8 mouse cellular contexts compared by ENCODE assay signal in the genomic region with DNA sequence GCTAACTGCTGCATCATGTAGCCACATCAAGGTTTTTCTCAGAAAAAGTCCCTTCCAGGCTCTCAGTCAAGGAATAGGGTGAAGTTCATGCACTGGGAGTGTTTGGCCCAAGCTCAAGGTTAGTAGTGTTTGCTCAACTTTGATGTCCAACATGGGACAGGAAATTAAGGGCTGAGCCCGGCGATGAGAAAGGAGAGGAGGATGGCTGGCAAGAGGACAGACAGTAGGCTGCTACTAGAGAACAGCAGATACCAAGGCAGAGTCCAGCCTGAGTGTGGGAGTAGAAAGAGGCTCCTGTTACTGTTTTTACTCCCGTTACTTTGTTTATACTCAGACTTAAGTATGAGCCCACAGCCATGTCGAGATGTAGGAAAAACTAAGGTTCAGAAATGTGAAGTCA. TPM values are rescaled to one million over a fixed set of nuclear protein-coding genes. Genes with fewer than 3 reads are reported as not detected.
A peak's percentile ranks its signal among the peaks of the same experiment; 100 is the strongest.
DNase-seq lines count a peak whose midpoint lies in the region; ATAC-seq and TF ChIP-seq lines count a peak whose summit lies in the region.

No protein-coding gene starts in this region.

- H3K4me2 ChIP-seq in CH12.LX (ENCODE audit: insufficient read depth, low read depth, poor library complexity, severe bottlenecking) = peak overlapping the region; percentile 78
- peak overlapping the region; percentile 72 for H3K4me2 ChIP-seq in embryonic facial prominence, embryonic 14.5 days (ENCODE audit: low read depth, low read length)
- H3K4me2 ChIP-seq in hindbrain, postnatal 0 days (ENCODE audit: low read depth, low read length) = peak overlapping the region; percentile 68
- peak overlapping the region; percentile 88 for H3K4me2 ChIP-seq in liver, embryonic 11.5 days
- H3K4me2 ChIP-seq in neural tube, embryonic 15.5 days = peak overlapping the region; percentile 68

- no peaks in the 10 kb centered on the region for H3K9me3 ChIP-seq in CH12.LX (replicated peaks; ENCODE audit: low read length)
- no peaks in the 10 kb centered on the region for H3K9me3 ChIP-seq in embryonic facial prominence, embryonic 14.5 days (ENCODE audit: control insufficient read depth, low read length)
- H3K9me3 ChIP-seq in hindbrain, postnatal 0 days (ENCODE audit: low read length) = no peaks in the 10 kb centered on the region
- no peaks in the 10 kb centered on the region for H3K9me3 ChIP-seq in liver, embryonic 11.5 days (ENCODE audit: control insufficient read depth, low read length)
- no peaks in the 10 kb centered on the region for H3K9me3 ChIP-seq in neural tube, embryonic 15.5 days (replicated peaks)

- H3K27me3 ChIP-seq in CH12.LX (replicated peaks) = no peaks in the 10 kb centered on the region
- H3K27me3 ChIP-seq in embryonic facial prominence, embryonic 14.5 days (replicated peaks; ENCODE audit: control insufficient read depth, insufficient read depth, low read length) = no peaks in the 10 kb centered on the region
- H3K27me3 ChIP-seq in hindbrain, postnatal 0 days (ENCODE audit: insufficient read depth, low read length) = no peaks in the 10 kb centered on the region
- H3K27me3 ChIP-seq in liver, embryonic 11.5 days (replicated peaks; ENCODE audit: control insufficient read depth, insufficient read depth, low read length) = no peaks in the 10 kb centered on the region
- H3K27me3 ChIP-seq in neural tube, embryonic 15.5 days (replicated peaks) = no peaks in the 10 kb centered on the region

- no peak for ATAC-seq in cerebellum, adult (ENCODE audit: insufficient number of reproducible peaks, low FRiP score, low TSS enrichment)
- no peak for ATAC-seq in embryonic facial prominence, embryonic 14.5 days (ENCODE audit: low read depth)
- no peak for ATAC-seq in hindbrain, postnatal 0 days
- ATAC-seq in liver, embryonic 11.5 days (replicated peaks; ENCODE audit: low FRiP score) = no peak
- ATAC-seq in neural tube, embryonic 15.5 days (ENCODE audit: low FRiP score) = no peak

- peaks cover 5 to 35% of the 10 kb centered on the region in 2 experiments; a peak in 3 of 4 replicates for H3K4me1 ChIP-seq in CH12.LX (ENCODE audit: control insufficient read depth in 1 of 2, insufficient read depth in 2 of 2)
- peaks cover 11% of the 10 kb centered on the region; the same call in 1 of the 2 replicates for H3K4me1 ChIP-seq in embryonic facial prominence, embryonic 14.5 days (ENCODE audit: control insufficient read depth, insufficient read depth, low read length)
- H3K4me1 ChIP-seq in hindbrain, postnatal 0 days (ENCODE audit: insufficient read depth, low read length) = no peaks in the 10 kb centered on the region
- peaks cover 16% of the 10 kb centered on the region for H3K4me1 ChIP-seq in liver, embryonic 11.5 days (replicated peaks; ENCODE audit: control insufficient read depth, insufficient read depth, low read length)
- peaks cover 8% of the 10 kb centered on the region for H3K4me1 ChIP-seq in neural tube, embryonic 15.5 days

- no peak for TF ChIP-seq CTCF in CH12.LX (conservative IDR thresholded peaks at IDR 0.05 in 1 of 2, IDR thresholded peaks at IDR 0.05 in 1 of 2; ENCODE audit: low read depth in 2 of 2, low read length in 2 of 2)
- TF ChIP-seq CTCF in hindbrain, postnatal 0 days (IDR thresholded peaks at IDR 0.05; ENCODE audit: low read depth) = no peak

- no peak for TF ChIP-seq POLR2A in CH12.LX (IDR thresholded peaks at IDR 0.05; ENCODE audit: low read depth, low read length)

- no peak for TF ChIP-seq EP300 in CH12.LX (IDR thresholded peaks at IDR 0.05; ENCODE audit: low read length)

- H3K9ac ChIP-seq in CH12.LX (ENCODE audit: insufficient read depth, low read depth) = peak overlapping the region; percentile 55
- peak overlapping the region; percentile 79 for H3K9ac ChIP-seq in embryonic facial prominence, embryonic 14.5 days (ENCODE audit: low read depth, low read length)
- H3K9ac ChIP-seq in hindbrain, postnatal 0 days (replicated peaks; ENCODE audit: low read length) = no peak overlapping the region
- H3K9ac ChIP-seq in liver, embryonic 11.5 days (ENCODE audit: low read depth, low read length) = peak overlapping the region; percentile 94
- peak overlapping the region; percentile 65 for H3K9ac ChIP-seq in neural tube, embryonic 15.5 days (replicated peaks)

- H3K79me2 ChIP-seq in CH12.LX (replicated peaks; ENCODE audit: control insufficient read depth, extremely low read depth, insufficient read depth, poor library complexity, severe bottlenecking) = peaks cover 36% of the 10 kb centered on the region

- peak overlapping the region; percentile 75 to 89 (median 78) for H3K4me3 ChIP-seq in CH12.LX (replicated peaks in 1 of 3; ENCODE audit: low read depth in 2 of 3, low read length in 2 of 3, poor library complexity in 1 of 3)
- peak overlapping the region; percentile 74 for H3K4me3 ChIP-seq in embryonic facial prominence, embryonic 14.5 days (ENCODE audit: low read depth, low read length)
- peak overlapping the region; percentile 53 for H3K4me3 ChIP-seq in hindbrain, postnatal 0 days (ENCODE audit: low read length)
- H3K4me3 ChIP-seq in liver, embryonic 11.5 days (ENCODE audit: low read depth, low read length) = peak overlapping the region; percentile 82
- H3K4me3 ChIP-seq in neural tube, embryonic 15.5 days (replicated peaks) = peak overlapping the region; percentile 62

- dilution Hi-C loops in CH12.LX (cut with MboI; ENCODE audit: extremely low pct_ligation_motif_present, extremely low pct_unique_long_range_greater_than_20kb, low sequenced_read_pairs) = no loop called here

- peak; percentile 9 to 17 for DNase-seq in cerebellum, postnatal 10 days
- DNase-seq in CH12.LX (ENCODE audit: extremely low read depth) = no peak
- no peak for DNase-seq in embryonic facial prominence, embryonic 14.5 days (ENCODE audit: low spot score)
- DNase-seq in hindbrain, postnatal 0 days (ENCODE audit: low spot score) = no peak
- DNase-seq in liver, embryonic 11.5 days (ENCODE audit: low spot score) = no peak
- no peak for DNase-seq in urinary bladder, adult 2 months (ENCODE audit: low spot score)

- 8% methylated on average over 4 of the region's 4 CpGs for WGBS in embryonic facial prominence, embryonic 14.5 days
- 37% methylated on average over 4 of the region's 4 CpGs for WGBS in hindbrain, postnatal 0 days
- WGBS in liver, embryonic 11.5 days = 5% methylated on average over 4 of the region's 4 CpGs
- 32% methylated on average over 4 of the region's 4 CpGs for WGBS in neural tube, embryonic 15.5 days

- TF ChIP-seq RAD21 in CH12.LX (IDR thresholded peaks at IDR 0.05; ENCODE audit: low read depth, low read length) = no peak

- H3K27ac ChIP-seq in CH12.LX (ENCODE audit: insufficient read depth, low read depth) = peak overlapping the region; percentile 52
- H3K27ac ChIP-seq in embryonic facial prominence, embryonic 14.5 days (replicated peaks; ENCODE audit: low read depth, low read length) = peak overlapping the region; percentile 44
- peak overlapping the region; percentile 92; the same call in 1 of the 2 replicates for H3K27ac ChIP-seq in hindbrain, postnatal 0 days
- peak overlapping the region; percentile 79 for H3K27ac ChIP-seq in liver, embryonic 11.5 days (ENCODE audit: low read depth, low read length)
- peak overlapping the region; percentile 81; the same call in 1 of the 2 replicates for H3K27ac ChIP-seq in neural tube, embryonic 15.5 days (replicated peaks)

- in situ Hi-C loops in CH12.LX (cut with MboI; ENCODE audit: low pct_ligation_motif_present, low pct_unique_long_range_greater_than_20kb, low sequenced_read_pairs) = no loop called here

- H3K36me3 ChIP-seq in CH12.LX (replicated peaks in 1 of 2; ENCODE audit: control insufficient read depth in 1 of 2, insufficient read depth in 1 of 2, low read length in 1 of 2) = peaks cover 16 to 33% of the 10 kb centered on the region in 2 experiments
- H3K36me3 ChIP-seq in embryonic facial prominence, embryonic 14.5 days (ENCODE audit: control insufficient read depth, insufficient read depth, low read length) = peaks cover 29% of the 10 kb centered on the region
- peaks cover 6% of the 10 kb centered on the region for H3K36me3 ChIP-seq in hindbrain, postnatal 0 days (ENCODE audit: insufficient read depth, low read length)
- peaks cover 7% of the 10 kb centered on the region for H3K36me3 ChIP-seq in liver, embryonic 11.5 days (ENCODE audit: control insufficient read depth, insufficient read depth, low read length)
- peaks cover 12% of the 10 kb centered on the region for H3K36me3 ChIP-seq in neural tube, embryonic 15.5 days

RNA-seq across cellular contexts. Expression of a gene that starts 0.9 kb away (rescaled TPM):
- total RNA-seq in CH12.LX (2012; rRNA removed) (180 and 210 TPM in 2 replicates), CH12.LX (2014; rRNA removed) (414 and 427 TPM in 2 replicates)
- polyA plus RNA-seq in CH12.LX (2012; ENCODE audit: insufficient read length, low read depth) = 230 and 246 TPM in 2 replicates
- 121 and 123 TPM in 2 replicates for polyA plus RNA-seq in embryonic facial prominence, embryonic 14.5 days (2014; fragmentation: Nextera tagmentation; extraction: Ambion mirVana)
- 85.0 and 97.0 TPM in 2 replicates for total RNA-seq in hindbrain, postnatal 0 days (2014; rRNA removed)
- polyA plus RNA-seq in hindbrain, postnatal 0 days (2015; fragmentation: Nextera tagmentation; extraction: Ambion mirVana) = 130 and 138 TPM in 2 replicates
- polyA plus RNA-seq in liver, embryonic 11.5 days (2014; fragmentation: Nextera tagmentation; extraction: Ambion mirVana) = 372 and 407 TPM in 2 replicates
- polyA plus RNA-seq in neural tube, embryonic 15.5 days (2015; fragmentation: Nextera tagmentation; extraction: Ambion mirVana) = 132 and 133 TPM in 2 replicates
- 136 and 171 TPM in 2 replicates for polyA plus RNA-seq in urinary bladder, adult 2 months (2012; rRNA removed)

RNA-seq across cellular contexts. Expression of a gene that starts 12.2 kb away (rescaled TPM):
- 1.9 and 2.2 TPM in 2 replicates for total RNA-seq in CH12.LX (2012; rRNA removed)
- 3.5 and 3.9 TPM in 2 replicates for total RNA-seq in CH12.LX (2014; rRNA removed)
- 3.1 and 3.8 TPM in 2 replicates for polyA plus RNA-seq in CH12.LX (2012; ENCODE audit: insufficient read length, low read depth)
- 8.4 and 10.1 TPM in 2 replicates for polyA plus RNA-seq in embryonic facial prominence, embryonic 14.5 days (2014; fragmentation: Nextera tagmentation; extraction: Ambion mirVana)
- 5.5 and 7.3 TPM in 2 replicates for total RNA-seq in hindbrain, postnatal 0 days (2014; rRNA removed)
- 10.8 and 11.6 TPM in 2 replicates for polyA plus RNA-seq in hindbrain, postnatal 0 days (2015; fragmentation: Nextera tagmentation; extraction: Ambion mirVana)
- polyA plus RNA-seq in liver, embryonic 11.5 days (2014; fragmentation: Nextera tagmentation; extraction: Ambion mirVana) = 3.6 and 4.2 TPM in 2 replicates
- polyA plus RNA-seq in neural tube, embryonic 15.5 days (2015; fragmentation: Nextera tagmentation; extraction: Ambion mirVana) = 11.0 and 13.0 TPM in 2 replicates
- polyA plus RNA-seq in urinary bladder, adult 2 months (2012; rRNA removed) = 6.4 and 9.0 TPM in 2 replicates

RNA-seq across cellular contexts. Expression of a gene that starts 16.0 kb away (rescaled TPM):
- 5.7 and 7.7 TPM in 2 replicates for total RNA-seq in CH12.LX (2012; rRNA removed)
- 7.4 and 7.6 TPM in 2 replicates for total RNA-seq in CH12.LX (2014; rRNA removed)
- 11.5 and 12.7 TPM in 2 replicates for polyA plus RNA-seq in CH12.LX (2012; ENCODE audit: insufficient read length, low read depth)
- 2.2 and 2.8 TPM in 2 replicates for polyA plus RNA-seq in embryonic facial prominence, embryonic 14.5 days (2014; fragmentation: Nextera tagmentation; extraction: Ambion mirVana)
- total RNA-seq in hindbrain, postnatal 0 days (2014; rRNA removed) = 7.2 and 7.8 TPM in 2 replicates
- 1.3 and 1.6 TPM in 2 replicates for polyA plus RNA-seq in hindbrain, postnatal 0 days (2015; fragmentation: Nextera tagmentation; extraction: Ambion mirVana)
- 2.1 and 2.9 TPM in 2 replicates for polyA plus RNA-seq in liver, embryonic 11.5 days (2014; fragmentation: Nextera tagmentation; extraction: Ambion mirVana)
- 2.6 and 2.8 TPM in 2 replicates for polyA plus RNA-seq in neural tube, embryonic 15.5 days (2015; fragmentation: Nextera tagmentation; extraction: Ambion mirVana)
- 6.4 and 7.1 TPM in 2 replicates for polyA plus RNA-seq in urinary bladder, adult 2 months (2012; rRNA removed)

Comparison
In these comparisons a context has a peak if more than half of its experiments do, and no peak if none do; other contexts are left out.
1. DNase-seq: peak in cerebellum, postnatal 10 days (2 of 2); none in CH12.LX (single experiment), embryonic facial prominence, embryonic 14.5 days (single experiment), hindbrain, postnatal 0 days (single experiment), liver, embryonic 11.5 days (single experiment) and urinary bladder, adult 2 months (single experiment).
2. Peak in every context shown above with its lines, with median percentiles within 50 percentile points of each other: H3K27ac ChIP-seq, H3K4me2 ChIP-seq and H3K4me3 ChIP-seq.